Mouse (Mus musculus): ENCODE results near the gene Sv2c. TPM values are rescaled to one million over a fixed set of nuclear protein-coding genes. Genes with fewer than 3 reads are reported as not detected.
"Not testable (repeated sequence)": the region's sequence is repeated elsewhere in the genome, so short reads cannot be mapped to it uniquely, and the experiment has no call there.

The Sv2c gene
- polyA plus RNA-seq, 1 experiment from 2014 or later = 1.8 TPM

DNA sequence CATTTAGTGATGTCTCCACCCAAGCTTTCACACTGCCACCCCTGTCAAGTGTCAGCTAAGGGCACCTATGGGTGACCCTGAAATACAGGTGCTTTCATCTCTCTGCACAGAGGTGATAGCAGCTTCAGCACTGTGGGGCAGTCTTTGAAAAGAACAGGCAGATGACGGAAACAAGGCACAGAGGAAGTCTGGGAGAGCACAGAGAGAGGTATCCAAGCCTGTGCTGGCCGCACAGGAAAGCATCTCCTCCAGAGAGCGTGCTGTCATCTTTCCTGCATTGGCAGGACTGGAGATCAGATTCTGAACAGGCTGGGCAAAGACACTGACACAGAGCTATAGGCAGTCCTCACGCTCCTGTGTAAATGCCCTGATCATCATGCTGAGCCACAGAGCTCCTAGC is 41.4 kb downstream of the Sv2c start:
- 76% methylated on average over 4 of the region's 4 CpGs for WGBS
- ATAC-seq = no peak
- DNase-seq (ENCODE audit: low spot score) = no peak
- no peak overlapping the region for H3K9ac ChIP-seq (ENCODE audit: low read length)
- no peaks in the 10 kb centered on the region for H3K4me1 ChIP-seq (ENCODE audit: control insufficient read depth, insufficient read depth, low read length)
- H3K27me3 ChIP-seq (replicated peaks; ENCODE audit: control insufficient read depth, insufficient read depth, low read length) = no peaks in the 10 kb centered on the region
- H3K4me3 ChIP-seq (ENCODE audit: low read depth, low read length) = no peak overlapping the region
- H3K36me3 ChIP-seq (ENCODE audit: control insufficient read depth, insufficient read depth, low read length) = no peaks in the 10 kb centered on the region
- H3K27ac ChIP-seq (ENCODE audit: low read depth, low read length) = no peak overlapping the region
- H3K4me2 ChIP-seq (ENCODE audit: low read length) = no peak overlapping the region
- no peaks in the 10 kb centered on the region for H3K9me3 ChIP-seq (replicated peaks; ENCODE audit: control insufficient read depth, low read length)

DNA sequence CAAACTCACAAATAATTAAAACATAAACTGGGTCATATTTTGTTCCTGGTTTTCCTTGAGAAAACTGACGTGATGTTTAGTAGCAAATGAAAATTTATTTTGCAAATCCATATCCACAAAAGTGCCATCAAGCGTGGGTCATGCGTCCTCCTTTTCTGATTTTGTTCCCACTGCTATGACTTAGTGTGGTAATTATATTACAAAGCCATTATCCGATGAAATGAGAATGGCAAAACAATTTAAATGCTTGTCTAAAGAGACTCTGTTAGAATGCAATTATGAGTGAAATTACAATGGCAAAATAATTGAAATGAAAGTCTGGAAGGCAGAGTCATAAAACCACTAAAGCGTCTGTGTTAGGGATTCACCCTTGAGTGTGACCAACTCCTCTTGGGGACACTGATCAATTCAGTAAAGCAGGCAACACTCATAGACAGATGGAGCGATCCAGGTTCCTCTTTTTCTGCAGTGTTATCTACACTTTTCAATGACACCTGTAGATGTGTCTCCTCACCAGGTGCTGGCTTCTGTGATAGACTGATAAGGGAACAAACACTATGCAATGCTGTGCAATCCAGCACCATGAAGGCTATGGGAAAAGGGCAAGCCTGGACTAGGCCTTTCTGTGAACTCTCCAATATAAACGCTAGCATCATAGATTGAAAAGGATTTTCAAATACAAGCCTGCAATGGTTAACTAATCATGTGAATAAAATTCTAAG is 46.6 kb downstream of the Sv2c start:
- no peak for DNase-seq (ENCODE audit: low spot score)
- Histone ChIP-seq H3K27ac (ENCODE audit: low read depth, low read length) (no peak overlapping the region), H3K9me3 (replicated peaks; ENCODE audit: control insufficient read depth, low read length) (no peaks in the 10 kb centered on the region), H3K36me3 (ENCODE audit: control insufficient read depth, insufficient read depth, low read length) (no peaks in the 10 kb centered on the region), H3K4me3 (ENCODE audit: low read depth, low read length) (no peak overlapping the region), H3K27me3 (replicated peaks; ENCODE audit: control insufficient read depth, insufficient read depth, low read length) (no peaks in the 10 kb centered on the region), H3K4me1 (ENCODE audit: control insufficient read depth, insufficient read depth, low read length) (no peaks in the 10 kb centered on the region), H3K9ac (ENCODE audit: low read length) (no peak overlapping the region), H3K4me2 (ENCODE audit: low read length) (no peak overlapping the region)
- ATAC-seq = no peak
- 88% methylated on average over 7 of the region's 7 CpGs for WGBS

DNA sequence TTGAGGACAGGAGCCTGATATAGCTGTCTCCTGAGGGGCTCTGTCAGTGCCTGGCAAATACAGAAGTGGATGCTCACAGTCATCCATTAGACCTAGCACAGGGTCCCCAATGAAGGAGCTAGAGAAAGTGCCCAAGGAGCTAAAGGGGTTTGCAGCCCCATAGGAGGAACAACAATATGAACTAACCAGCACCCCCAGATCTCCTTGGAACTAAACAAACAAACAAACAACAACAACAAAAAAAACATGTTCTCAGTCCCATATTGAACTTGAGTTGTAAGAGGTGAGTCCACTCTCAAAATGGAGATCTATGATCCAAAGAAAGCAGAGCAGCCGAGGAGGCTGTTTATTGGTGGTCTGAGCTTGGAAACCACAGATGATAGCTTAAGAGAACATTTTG is 50.6 kb downstream of the Sv2c start, which contains the start of gene Gm17190:
Gm17190 (plus strand) TSS at position 301 of the 400 bp plus-strand sequence.
- H3K9ac ChIP-seq (ENCODE audit: low read length); H3K4me3 ChIP-seq (ENCODE audit: low read depth, low read length); ATAC-seq; H3K4me1 ChIP-seq (ENCODE audit: control insufficient read depth, insufficient read depth, low read length); H3K36me3 ChIP-seq (ENCODE audit: control insufficient read depth, insufficient read depth, low read length); H3K9me3 ChIP-seq (replicated peaks; ENCODE audit: control insufficient read depth, low read length); H3K27ac ChIP-seq (ENCODE audit: low read depth, low read length); DNase-seq (ENCODE audit: low spot score); H3K4me2 ChIP-seq (ENCODE audit: low read length); H3K27me3 ChIP-seq (replicated peaks; ENCODE audit: control insufficient read depth, insufficient read depth, low read length): not testable (repeated sequence)
- WGBS = 97% methylated on average over 1 of the region's 1 CpGs

DNA sequence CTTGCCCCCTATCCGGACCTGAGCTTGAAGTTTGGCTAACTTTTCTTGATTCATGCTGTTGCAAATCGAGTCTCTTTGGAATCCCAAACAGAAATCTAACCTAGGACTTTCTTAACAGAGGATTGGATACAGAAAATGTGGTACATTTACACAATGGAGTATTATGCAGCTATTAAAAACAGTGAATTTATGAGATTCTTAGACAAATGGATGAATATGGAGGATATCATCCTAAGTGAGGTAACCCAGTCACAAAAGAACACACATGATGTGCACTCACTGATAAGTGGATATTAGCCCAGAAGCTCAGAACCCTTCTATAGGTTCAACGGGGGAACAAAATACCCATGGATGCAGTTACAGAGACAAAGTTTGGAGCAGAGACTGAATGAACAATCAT is 51.1 kb downstream of the Sv2c start, which contains the start of gene Gm20075:
Gm20075 (minus strand) TSS at position 101 of the 400 bp plus-strand sequence.
- not testable (repeated sequence) for H3K36me3 ChIP-seq (ENCODE audit: control insufficient read depth, insufficient read depth, low read length); H3K27me3 ChIP-seq (replicated peaks; ENCODE audit: control insufficient read depth, insufficient read depth, low read length); H3K27ac ChIP-seq (ENCODE audit: low read depth, low read length); H3K4me2 ChIP-seq (ENCODE audit: low read length); H3K9ac ChIP-seq (ENCODE audit: low read length); H3K9me3 ChIP-seq (replicated peaks; ENCODE audit: control insufficient read depth, low read length); H3K4me1 ChIP-seq (ENCODE audit: control insufficient read depth, insufficient read depth, low read length); H3K4me3 ChIP-seq (ENCODE audit: low read depth, low read length); ATAC-seq; DNase-seq (ENCODE audit: low spot score)
- WGBS = 92% methylated on average over 3 of the region's 3 CpGs

DNA sequence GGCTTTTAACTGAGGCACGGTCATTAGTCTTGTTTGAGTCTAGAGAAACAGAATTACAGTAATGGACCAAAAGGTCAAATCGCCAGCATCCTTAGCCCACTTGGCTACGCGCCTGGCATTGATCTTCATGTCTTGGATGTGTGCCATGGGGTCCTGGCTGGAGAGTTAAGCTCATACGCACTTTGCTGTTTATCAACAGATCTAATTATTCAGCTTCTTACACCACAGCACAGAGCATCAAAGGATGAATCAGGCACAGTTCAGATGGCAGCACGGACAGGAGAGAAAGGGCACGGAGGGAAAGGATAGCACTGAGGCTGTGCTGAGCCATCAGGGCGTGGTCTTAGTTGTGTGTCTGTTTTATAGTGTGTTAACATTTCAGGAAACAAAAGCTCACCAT is 58.8 kb downstream of the Sv2c start:
- H3K4me3 ChIP-seq (ENCODE audit: low read depth, low read length) = no peak overlapping the region
- H3K27ac ChIP-seq (ENCODE audit: low read depth, low read length) = no peak overlapping the region
- no peak overlapping the region for H3K4me2 ChIP-seq (ENCODE audit: low read length)
- peaks cover 4% of the 10 kb centered on the region for H3K4me1 ChIP-seq (ENCODE audit: control insufficient read depth, insufficient read depth, low read length)
- H3K9me3 ChIP-seq (replicated peaks; ENCODE audit: control insufficient read depth, low read length) = no peaks in the 10 kb centered on the region
- H3K36me3 ChIP-seq (ENCODE audit: control insufficient read depth, insufficient read depth, low read length) = no peaks in the 10 kb centered on the region
- no peak overlapping the region for H3K9ac ChIP-seq (ENCODE audit: low read length)
- DNase-seq (ENCODE audit: low spot score) (peak; percentile 46), ATAC-seq (no peak)
- 32% methylated on average over 8 of the region's 8 CpGs for WGBS
- H3K27me3 ChIP-seq (replicated peaks; ENCODE audit: control insufficient read depth, insufficient read depth, low read length) = no peaks in the 10 kb centered on the region

DNA sequence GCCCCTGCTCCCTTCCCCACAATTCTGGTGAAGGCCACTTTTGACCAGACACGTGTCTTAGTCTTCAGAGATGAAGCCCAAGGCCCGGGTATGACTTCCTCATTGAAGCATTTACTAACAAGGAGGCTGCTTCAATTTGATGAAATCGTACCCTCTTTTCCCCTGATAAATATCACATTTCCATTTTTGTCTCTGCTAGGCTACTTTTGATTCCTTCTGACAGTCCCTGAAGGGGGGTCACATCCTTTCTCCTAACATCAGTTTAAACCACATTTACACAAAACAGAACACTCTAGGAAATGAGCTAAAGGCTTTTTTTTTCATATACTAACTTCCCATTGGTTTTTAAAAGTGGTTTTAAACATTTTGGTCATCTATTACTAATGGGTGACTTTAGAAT is 79.6 kb downstream of the Sv2c start:
- no peak overlapping the region for H3K4me2 ChIP-seq (ENCODE audit: low read length)
- ATAC-seq = no peak

DNA sequence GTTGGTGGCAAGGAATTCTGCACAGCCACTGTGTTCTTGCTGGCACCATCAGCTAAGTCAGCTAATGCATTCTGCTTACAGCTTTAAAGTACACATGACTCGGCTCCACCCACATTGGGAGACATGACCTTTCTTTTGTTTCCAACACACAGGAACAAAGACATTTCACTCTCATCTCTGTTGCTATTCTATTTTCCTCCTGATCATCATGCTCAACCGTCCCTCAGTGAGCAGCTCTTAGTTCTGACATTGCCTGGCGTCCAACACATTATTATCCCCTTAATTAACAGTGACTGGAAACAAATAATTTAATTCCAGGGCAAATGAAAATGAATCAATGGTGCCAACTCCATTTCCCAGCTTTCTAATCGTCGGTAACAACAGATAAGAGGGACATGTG is 87.0 kb downstream of the Sv2c start:
- H3K36me3 ChIP-seq (ENCODE audit: control insufficient read depth, insufficient read depth, low read length) = no peaks in the 10 kb centered on the region
- no peak overlapping the region for H3K4me2 ChIP-seq (ENCODE audit: low read length)
- ATAC-seq (no peak), DNase-seq (ENCODE audit: low spot score) (peak; percentile 44)
- H3K4me1 ChIP-seq (ENCODE audit: control insufficient read depth, insufficient read depth, low read length) = 0 out of 2 replicates have a peak, but pooled peaks cover 4% of the 10 kb centered on the region
- H3K9me3 ChIP-seq (replicated peaks; ENCODE audit: control insufficient read depth, low read length) = no peaks in the 10 kb centered on the region
- no peak overlapping the region for H3K9ac ChIP-seq (ENCODE audit: low read length)
- 39% methylated on average over 5 of the region's 5 CpGs for WGBS
- H3K4me3 ChIP-seq (ENCODE audit: low read depth, low read length) = no peak overlapping the region
- no peak overlapping the region for H3K27ac ChIP-seq (ENCODE audit: low read depth, low read length)
- no peaks in the 10 kb centered on the region for H3K27me3 ChIP-seq (replicated peaks; ENCODE audit: control insufficient read depth, insufficient read depth, low read length)

More for the DNA sequence above, 79.6 kb downstream of the Sv2c start:
- H3K27ac ChIP-seq (ENCODE audit: low read depth, low read length) = no peak overlapping the region
- H3K27me3 ChIP-seq (replicated peaks; ENCODE audit: control insufficient read depth, insufficient read depth, low read length) = no peaks in the 10 kb centered on the region
- H3K4me1 ChIP-seq (ENCODE audit: control insufficient read depth, insufficient read depth, low read length) = no peaks in the 10 kb centered on the region
- no peak for DNase-seq (ENCODE audit: low spot score)
- H3K36me3 ChIP-seq (ENCODE audit: control insufficient read depth, insufficient read depth, low read length) = no peaks in the 10 kb centered on the region
- H3K9ac ChIP-seq (ENCODE audit: low read length) = no peak overlapping the region
- WGBS = 90% methylated on average over 3 of the region's 3 CpGs
- H3K4me3 ChIP-seq (ENCODE audit: low read depth, low read length) = no peak overlapping the region
- no peaks in the 10 kb centered on the region for H3K9me3 ChIP-seq (replicated peaks; ENCODE audit: control insufficient read depth, low read length)

DNA sequence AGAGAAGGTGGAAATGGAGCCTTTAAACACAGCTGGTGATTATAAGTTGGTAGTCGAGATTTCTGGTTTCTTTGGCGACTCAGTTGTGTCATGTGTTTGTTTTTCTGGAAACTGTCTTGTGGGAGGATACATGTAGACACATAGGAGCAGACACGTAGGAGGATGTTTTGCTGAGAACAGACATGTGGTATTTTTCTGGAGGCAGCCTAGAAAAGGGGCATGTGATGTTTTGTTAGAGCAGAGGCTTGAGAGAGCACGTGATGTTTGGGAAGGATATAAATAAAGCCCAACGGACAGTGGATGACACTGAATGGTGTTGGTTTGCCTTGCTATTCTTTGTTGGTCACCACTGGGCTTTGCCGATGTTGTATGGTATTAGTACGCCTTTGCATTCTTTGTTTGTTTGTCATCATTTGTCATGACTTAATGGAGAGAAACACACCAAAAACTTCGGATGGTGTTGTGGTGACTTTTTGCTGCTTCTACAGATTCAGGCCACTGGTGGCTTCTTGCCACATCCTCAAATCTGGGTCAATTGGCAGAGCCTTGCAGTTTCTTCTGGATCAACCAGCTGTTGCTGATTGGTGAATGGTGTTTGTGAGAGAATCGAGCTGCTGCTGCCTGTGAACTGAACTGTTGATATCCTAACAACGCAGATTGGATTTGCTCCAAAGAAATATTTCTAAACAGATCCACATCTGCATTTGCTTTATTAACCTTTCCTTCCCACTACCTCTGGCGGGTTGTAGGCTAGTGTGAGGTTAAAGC is 91.9 kb downstream of the Sv2c start:
- 85% methylated on average over 11 of the region's 11 CpGs for WGBS
- Histone ChIP-seq H3K9me3 (replicated peaks; ENCODE audit: control insufficient read depth, low read length) (no peaks in the 10 kb centered on the region), H3K4me1 (ENCODE audit: control insufficient read depth, insufficient read depth, low read length) (0 out of 2 replicates have a peak, but pooled peaks cover 4% of the 10 kb centered on the region), H3K27ac (ENCODE audit: low read depth, low read length) (no peak overlapping the region), H3K36me3 (ENCODE audit: control insufficient read depth, insufficient read depth, low read length) (no peaks in the 10 kb centered on the region), H3K9ac (ENCODE audit: low read length) (no peak overlapping the region), H3K27me3 (replicated peaks; ENCODE audit: control insufficient read depth, insufficient read depth, low read length) (no peaks in the 10 kb centered on the region), H3K4me3 (ENCODE audit: low read depth, low read length) (no peak overlapping the region), H3K4me2 (ENCODE audit: low read length) (no peak overlapping the region)
- DNase-seq (ENCODE audit: low spot score) (no peak), ATAC-seq (no peak)

DNA sequence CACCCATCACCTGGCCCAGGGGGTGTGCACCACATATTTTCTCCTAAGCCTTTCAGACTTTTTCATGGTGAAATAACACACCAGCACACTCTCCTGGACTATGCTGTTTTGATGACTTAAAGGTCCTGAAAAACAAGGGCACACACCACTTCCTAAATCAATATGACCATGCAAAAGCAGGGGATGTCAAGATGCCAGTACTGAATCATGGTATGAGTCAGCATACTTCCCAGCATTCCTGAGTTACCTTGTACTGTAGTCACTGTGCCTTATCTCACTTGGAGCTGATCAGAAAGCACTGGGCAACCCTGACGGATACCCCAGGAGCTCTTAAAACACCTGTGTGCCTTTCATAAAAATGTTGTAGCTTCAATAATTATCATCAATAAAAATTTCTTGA is 92.8 kb downstream of the Sv2c start:
- no peak for ATAC-seq
- Histone ChIP-seq H3K36me3 (ENCODE audit: control insufficient read depth, insufficient read depth, low read length) (no peaks in the 10 kb centered on the region), H3K4me1 (ENCODE audit: control insufficient read depth, insufficient read depth, low read length) (no peaks in the 10 kb centered on the region), H3K27ac (ENCODE audit: low read depth, low read length) (no peak overlapping the region), H3K27me3 (replicated peaks; ENCODE audit: control insufficient read depth, insufficient read depth, low read length) (no peaks in the 10 kb centered on the region), H3K4me3 (ENCODE audit: low read depth, low read length) (no peak overlapping the region), H3K9me3 (replicated peaks; ENCODE audit: control insufficient read depth, low read length) (no peaks in the 10 kb centered on the region), H3K9ac (ENCODE audit: low read length) (no peak overlapping the region), H3K4me2 (ENCODE audit: low read length) (no peak overlapping the region)
- 94% methylated on average over 1 of the region's 1 CpGs for WGBS
- DNase-seq (ENCODE audit: low spot score) = no peak

All from forebrain, embryonic 14.5 days (tissue).